Mouse (Mus musculus) CH12F3 (cell line): ENCODE results near the gene Sparc.

Experiments used
- in situ Hi-C: fragments of 300-500 bp; cut with MboI; formaldehyde crosslinking; loops from 2 replicates; pipeline ENCODE4 v1.14.3; 2020; ENCODE audit warnings: low sequenced_read_pairs

Sparc gene

GRCm38 (mm10) chr11:55422978-55423377, at the start of gene Sparc:
Gene Sparc (minus strand): TSS chr11:55423183.
- in situ Hi-C loops: no loop called here

GRCm38 (mm10) chr11:55471467-55471866, 48.5 kb upstream of the Sparc start:
- in situ Hi-C loops: no loop called here

- in situ Hi-C loops: no loop called here
These were observed 47.8 kb upstream of the Sparc start for GRCm38 (mm10) chr11:55470761-55471160.

GRCm38 (mm10) chr11:55469923-55470691, 47.1 kb upstream of the Sparc start:
- in situ Hi-C loops: no loop called here

- in situ Hi-C loops: no loop called here
These were observed 46.3 kb upstream of the Sparc start, which contains the start of gene G3bp1 for GRCm38 (mm10) chr11:55469048-55469843. Gene G3bp1 (plus strand): TSS chr11:55469685.

- in situ Hi-C loops: no loop called here
These were observed 45.6 kb upstream of the Sparc start for GRCm38 (mm10) chr11:55468611-55469047.

GRCm38 (mm10) chr11:55468012-55468411, 45.0 kb upstream of the Sparc start:
- in situ Hi-C loops: no loop called here

GRCm38 (mm10) chr11:55465177-55465576, 42.2 kb upstream of the Sparc start:
- in situ Hi-C loops: no loop called here

- in situ Hi-C loops: no loop called here
These were observed 41.7 kb upstream of the Sparc start for GRCm38 (mm10) chr11:55464707-55465106.

GRCm38 (mm10) chr11:55462149-55462548, 39.2 kb upstream of the Sparc start:
- in situ Hi-C loops: no loop called here

- in situ Hi-C loops: no loop called here
These were observed 38.1 kb upstream of the Sparc start, which contains the start of gene Atox1 for GRCm38 (mm10) chr11:55461019-55461645. Gene Atox1 (minus strand): TSS chr11:55461239.

- in situ Hi-C loops: no loop called here
These were observed 37.6 kb upstream of the Sparc start for GRCm38 (mm10) chr11:55460559-55461018.

- in situ Hi-C loops: no loop called here
These were observed 37.0 kb upstream of the Sparc start for GRCm38 (mm10) chr11:55459850-55460558.

- in situ Hi-C loops: no loop called here
These were observed 35.5 kb upstream of the Sparc start for GRCm38 (mm10) chr11:55458501-55458900.

- in situ Hi-C loops: no loop called here
These were observed 32.2 kb upstream of the Sparc start for GRCm38 (mm10) chr11:55455166-55455565.

GRCm38 (mm10) chr11:55453640-55454039, 30.7 kb upstream of the Sparc start:
- in situ Hi-C loops: no loop called here

GRCm38 (mm10) chr11:55450311-55450710, 27.3 kb upstream of the Sparc start:
- in situ Hi-C loops: no loop called here

- in situ Hi-C loops: loop anchor here (5.0 kb wide), 1 partner anchor 67 kb away; no protein-coding TSS in a partner anchor
These were observed 26.5 kb upstream of the Sparc start for GRCm38 (mm10) chr11:55449531-55449930.

GRCm38 (mm10) chr11:55446579-55446978, 23.6 kb upstream of the Sparc start:
- in situ Hi-C loops: loop anchor here (5.0 kb wide), 1 partner anchor 64 kb away; no protein-coding TSS in a partner anchor

GRCm38 (mm10) chr11:55444772-55445171, 21.8 kb upstream of the Sparc start:
- in situ Hi-C loops: loop anchor here (5.0 kb wide), 1 partner anchor 62 kb away; no protein-coding TSS in a partner anchor
